Mouse (Mus musculus): ENCODE data around the gene Simc1.
"Not testable (repeated sequence)": the region's sequence is repeated elsewhere in the genome, so short reads cannot be mapped to it uniquely, and the experiment has no call there.

Gene Simc1

GRCm38 (mm10) chr13:54503604-54504521 is at the start of gene Simc1:
TSS of gene Simc1 (plus strand) at chr13:54503779.
- DNase-seq: peak; percentile 63

GRCm38 (mm10) chr13:54457062-54457461 is 46.5 kb upstream of the Simc1 start:
- DNase-seq: no peak

- no peak for DNase-seq
These were observed 44.3 kb upstream of the Simc1 start for GRCm38 (mm10) chr13:54459282-54459681.

- peak; percentile 85 for DNase-seq
These were observed 35.2 kb upstream of the Simc1 start, which contains the start of gene Thoc3 for GRCm38 (mm10) chr13:54468098-54469011. TSS of gene Thoc3 (minus strand) at chr13:54468849.

GRCm38 (mm10) chr13:54469012-54469354 is 34.6 kb upstream of the Simc1 start:
- no peak for DNase-seq

- DNase-seq: no peak
These were observed 31.6 kb upstream of the Simc1 start for GRCm38 (mm10) chr13:54471967-54472366.

GRCm38 (mm10) chr13:54474996-54475395 is 28.6 kb upstream of the Simc1 start:
- no peak for DNase-seq

- DNase-seq: no peak
These were observed 27.9 kb upstream of the Simc1 start for GRCm38 (mm10) chr13:54475702-54476101.

GRCm38 (mm10) chr13:54479286-54479685 is 24.3 kb upstream of the Simc1 start:
- no peak for DNase-seq

GRCm38 (mm10) chr13:54481498-54481897 is 22.1 kb upstream of the Simc1 start:
- no peak for DNase-seq

- no peak for DNase-seq
These were observed 13.2 kb upstream of the Simc1 start for GRCm38 (mm10) chr13:54490411-54490810.

GRCm38 (mm10) chr13:54491381-54491780 is 12.2 kb upstream of the Simc1 start:
- DNase-seq: no peak

GRCm38 (mm10) chr13:54499551-54499950 is 4.0 kb upstream of the Simc1 start:
- DNase-seq: not testable (repeated sequence)

GRCm38 (mm10) chr13:54501352-54501751 is 2.2 kb upstream of the Simc1 start:
- no peak for DNase-seq

- DNase-seq: no peak
These were observed 1.5 kb upstream of the Simc1 start for GRCm38 (mm10) chr13:54501957-54502690.

- DNase-seq: no peak
These were observed 338 bp upstream of the Simc1 start for GRCm38 (mm10) chr13:54503278-54503603.

- no peak for DNase-seq
These were observed 1.2 kb downstream of the Simc1 start for GRCm38 (mm10) chr13:54504611-54505260.

GRCm38 (mm10) chr13:54505920-54506319 is 2.3 kb downstream of the Simc1 start:
- no peak for DNase-seq

GRCm38 (mm10) chr13:54520221-54520620 is 16.6 kb downstream of the Simc1 start:
- DNase-seq: no peak

- no peak for DNase-seq
These were observed 17.6 kb downstream of the Simc1 start for GRCm38 (mm10) chr13:54521181-54521580.

GRCm38 (mm10) chr13:54527140-54527539 is 23.6 kb downstream of the Simc1 start:
- no peak for DNase-seq

GRCm38 (mm10) chr13:54532134-54532533 is 28.6 kb downstream of the Simc1 start:
- DNase-seq: no peak
